Mouse (Mus musculus) heart, adult 9 months (tissue): Measurements from ENCODE around the gene Adam26b.
"Not testable (repeated sequence)": the region's sequence is repeated elsewhere in the genome, so short reads cannot be mapped to it uniquely, and the experiment has no call there.

Experiments used
- DNase-seq, 2 experiments: peaks; one replicate each; pipeline ENCODE4 v3.0.0; 2022; ENCODE audit warnings: low spot score in 2 of 2

Adam26b gene

GRCm38 (mm10) chr8:43528006-43528405 is at the start of gene Adam26b:
Gene Adam26b (minus strand): TSS chr8:43528106.
- DNase-seq: not testable (repeated sequence)

- not testable (repeated sequence) for DNase-seq
Measured at GRCm38 (mm10) chr8:43576607-43577006, 48.7 kb upstream of the Adam26b start, which contains the start of gene Adam26a. Gene Adam26a (minus strand): TSS chr8:43576707.
